Mouse (Mus musculus) T-helper 1 cell (primary cell): ENCODE measurements at regions not wholly inside any gene's neighbourhood (a gene's known extent, or its start where the extent isn't known, plus 50 kb on each side); places are given as distances from the start of the nearest gene placed in this dataset.
"Not testable (repeated sequence)": the region's sequence is repeated elsewhere in the genome, so short reads cannot be mapped to it uniquely, and the experiment has no call there.

Source experiments
- in situ Hi-C: fragments of 300-600 bp; cut with MboI, MseI; formaldehyde crosslinking; loops from one replicate; pipeline ENCODE4 v1.15.1; 2025; ENCODE audit warnings: high pct_unique_total_duplicates

DNA sequence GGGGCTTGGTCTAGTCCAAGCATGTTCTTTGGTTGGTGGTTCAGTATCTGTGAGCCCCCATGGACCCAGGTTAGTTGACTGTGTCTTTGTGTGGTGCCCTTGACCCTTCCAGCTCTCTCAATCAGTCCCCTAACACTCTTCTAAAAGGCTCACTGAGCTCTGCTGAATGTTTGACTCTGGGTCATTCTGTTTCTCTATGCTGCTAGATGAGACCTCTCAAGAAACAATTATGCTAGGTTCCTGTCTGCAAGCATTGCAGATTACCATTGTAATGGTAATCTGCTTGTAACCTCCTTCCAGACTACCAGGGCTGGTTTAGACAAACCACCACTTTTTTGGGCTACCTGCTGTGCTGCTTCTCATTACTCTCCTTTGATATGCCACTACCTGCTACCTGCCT lies 2863.9 kb downstream of the Gm37988 start:
- in situ Hi-C loops: no loop called here

DNA sequence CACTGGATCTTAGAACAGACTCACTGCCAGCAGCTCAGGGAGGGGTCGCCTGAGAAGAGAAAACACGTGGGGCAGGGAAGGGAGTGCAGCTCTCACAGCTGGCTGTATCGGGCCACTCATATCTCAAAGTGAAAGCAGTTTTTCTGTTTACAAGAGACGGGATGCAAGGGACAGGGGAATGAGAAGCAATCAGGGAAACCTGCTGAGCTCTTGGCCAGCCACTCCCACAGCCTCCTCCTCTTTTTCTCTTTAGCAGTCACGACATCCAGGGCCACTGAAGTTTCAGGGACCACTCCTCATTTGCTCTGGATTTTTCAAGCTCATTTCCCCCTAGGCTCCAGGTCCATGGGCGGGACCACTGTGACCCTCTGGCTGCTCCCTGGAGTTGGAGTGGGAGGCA lies 2901.5 kb downstream of the Gm37988 start:
- in situ Hi-C loops: not testable (repeated sequence)

DNA sequence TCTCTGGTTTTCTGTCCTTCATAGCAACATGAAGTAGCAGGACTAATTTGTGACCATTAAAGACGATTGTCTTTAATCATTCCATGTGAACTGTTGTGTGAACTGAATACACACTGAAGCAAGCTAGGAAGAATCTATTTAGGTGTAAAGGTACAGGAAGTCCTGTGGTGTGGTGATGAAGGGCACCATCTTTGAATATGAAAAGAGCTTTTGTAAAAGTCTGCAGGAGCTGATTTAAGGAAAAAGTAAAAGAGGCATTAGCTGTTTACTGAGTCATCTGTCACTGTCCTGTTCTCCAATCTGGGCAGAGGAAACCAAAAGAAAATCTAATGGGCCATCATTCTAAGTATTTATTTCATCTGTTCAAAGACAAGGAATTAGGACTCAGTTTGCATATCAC lies 2925.0 kb downstream of the Gm37988 start:
- in situ Hi-C loops: no loop called here

DNA sequence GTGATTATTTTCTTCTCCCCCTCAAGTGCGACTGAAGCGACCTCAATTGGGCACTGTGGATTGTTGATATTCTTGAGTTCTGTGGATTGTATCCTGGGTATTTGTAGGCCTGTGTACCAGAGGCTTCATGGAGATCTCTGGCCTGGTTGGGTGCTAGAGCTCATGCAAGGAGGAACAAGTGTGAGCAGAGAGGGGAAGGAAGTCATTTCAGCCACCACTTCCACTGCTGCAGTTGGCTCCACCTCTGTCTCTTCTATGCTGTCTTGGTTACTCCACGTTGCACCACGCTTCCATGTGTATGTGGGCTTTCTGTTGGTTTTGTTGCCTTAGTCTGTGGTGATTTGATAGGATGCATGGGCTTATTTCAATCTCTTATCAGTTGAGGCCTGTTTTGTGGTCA lies 2929.6 kb downstream of the Gm37988 start:
- in situ Hi-C loops: no loop called here

DNA sequence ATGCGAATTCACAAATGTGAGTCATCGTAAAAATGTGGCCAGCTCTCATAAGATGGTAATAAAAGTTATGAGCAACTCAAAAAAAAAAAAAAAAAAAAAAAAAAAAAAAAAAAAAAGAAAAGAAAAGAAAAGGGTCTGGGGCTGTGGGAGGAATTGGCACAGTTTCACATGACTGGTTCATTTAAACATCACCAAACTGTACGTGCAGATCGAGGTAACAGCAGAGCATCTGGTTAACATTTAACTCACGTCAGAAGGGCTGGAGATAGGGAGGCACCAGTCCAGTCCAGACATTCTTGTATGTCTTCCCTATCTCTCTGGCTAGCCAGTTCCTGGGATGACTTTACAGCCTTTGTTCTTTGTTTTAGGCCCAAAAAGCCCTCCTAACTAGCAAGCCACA lies 2938.2 kb downstream of the Gm37988 start:
- in situ Hi-C loops: no loop called here

DNA sequence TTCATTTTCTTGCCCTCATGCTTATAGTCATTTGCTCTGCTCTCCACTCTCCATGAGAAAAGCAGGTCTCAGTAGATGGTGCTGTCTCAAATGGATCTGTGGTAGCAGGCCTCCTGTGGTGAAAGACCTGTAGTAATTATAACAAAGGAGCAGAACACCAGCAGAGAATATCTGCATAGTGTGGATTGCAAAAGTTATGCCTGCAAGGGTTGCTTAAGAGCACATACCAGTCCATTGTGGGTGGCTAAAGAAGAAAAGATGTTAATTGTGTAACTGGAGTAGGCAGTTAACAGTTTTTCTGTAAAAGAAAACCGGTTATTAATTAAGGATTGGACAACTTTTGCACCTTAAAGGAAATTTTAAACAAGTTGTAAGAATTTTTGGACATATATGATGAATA lies 2969.0 kb downstream of the Gm37988 start:
- in situ Hi-C loops: loop anchor here (10.0 kb wide), 1 partner anchor 898 kb away; no protein-coding TSS in a partner anchor

DNA sequence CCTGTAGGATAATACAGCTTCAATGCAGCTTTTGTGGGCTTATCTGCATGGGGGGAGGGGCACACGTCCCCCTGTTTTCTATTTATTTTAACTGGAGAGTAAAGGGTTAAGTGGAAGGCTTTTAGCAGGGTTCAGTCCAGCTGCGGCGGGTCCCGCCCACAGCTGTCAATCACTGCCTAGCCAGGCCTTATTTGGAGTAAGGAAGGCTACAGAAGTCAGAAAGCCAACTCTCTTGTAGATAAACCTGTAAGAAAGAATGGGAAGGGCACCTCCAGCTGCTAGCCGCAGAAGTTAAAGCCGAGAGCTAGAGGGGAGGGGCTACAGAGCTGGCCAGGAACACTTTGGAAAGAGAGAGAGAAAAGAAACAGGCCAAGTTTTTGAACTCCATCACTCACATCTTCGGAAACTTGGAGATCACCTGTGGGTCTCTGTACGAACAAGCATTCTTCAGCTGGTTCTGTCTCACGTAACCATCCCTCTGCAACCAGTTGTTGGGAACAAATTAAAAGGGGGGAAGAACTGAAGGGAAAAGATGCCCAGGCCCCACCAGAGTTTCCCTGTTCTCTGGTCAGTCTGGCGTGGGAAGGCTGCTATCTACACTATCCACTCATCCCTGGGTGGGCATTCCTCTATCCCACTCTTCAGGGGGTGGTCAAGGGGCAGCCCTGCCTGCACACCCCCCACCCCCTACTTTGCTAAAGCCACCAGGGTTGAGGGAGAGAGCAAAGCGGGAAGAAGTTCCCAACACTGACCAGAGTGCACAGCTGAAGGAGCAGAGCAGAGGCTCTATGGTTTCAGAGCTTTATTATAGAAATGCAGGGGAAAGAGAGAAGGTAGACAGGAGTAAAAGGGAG lies 2969.7 kb downstream of the Gm37988 start:
- in situ Hi-C loops: loop anchor here (10.0 kb wide), 1 partner anchor 897 kb away; no protein-coding TSS in a partner anchor

DNA sequence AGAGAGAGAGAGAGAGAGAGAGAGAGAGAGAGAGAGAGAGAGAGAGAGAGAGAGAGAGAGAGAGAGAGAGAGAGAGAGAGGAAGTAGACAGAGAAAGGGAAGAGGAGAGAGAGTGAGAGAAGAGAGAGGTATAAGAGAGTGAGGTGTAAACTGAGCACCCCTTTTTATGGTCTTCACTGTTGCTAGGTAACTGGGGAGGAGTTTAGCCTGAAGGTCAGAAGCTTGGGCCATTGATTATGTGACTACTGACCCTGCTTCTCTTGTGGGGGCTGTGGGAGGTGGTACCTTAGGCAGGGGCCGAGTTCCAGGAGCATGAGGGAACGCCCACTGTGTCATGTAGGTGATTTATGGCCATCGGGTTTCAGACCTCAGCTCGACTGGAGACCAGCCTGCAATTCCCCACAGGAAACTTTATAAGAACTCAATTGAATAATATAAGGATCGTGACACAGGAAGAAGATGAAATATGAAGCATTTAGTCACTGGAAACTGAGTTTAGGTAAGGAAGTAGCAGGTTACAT lies 2970.4 kb downstream of the Gm37988 start:
- in situ Hi-C loops: loop anchor here (10.0 kb wide), 1 partner anchor 897 kb away; no protein-coding TSS in a partner anchor

DNA sequence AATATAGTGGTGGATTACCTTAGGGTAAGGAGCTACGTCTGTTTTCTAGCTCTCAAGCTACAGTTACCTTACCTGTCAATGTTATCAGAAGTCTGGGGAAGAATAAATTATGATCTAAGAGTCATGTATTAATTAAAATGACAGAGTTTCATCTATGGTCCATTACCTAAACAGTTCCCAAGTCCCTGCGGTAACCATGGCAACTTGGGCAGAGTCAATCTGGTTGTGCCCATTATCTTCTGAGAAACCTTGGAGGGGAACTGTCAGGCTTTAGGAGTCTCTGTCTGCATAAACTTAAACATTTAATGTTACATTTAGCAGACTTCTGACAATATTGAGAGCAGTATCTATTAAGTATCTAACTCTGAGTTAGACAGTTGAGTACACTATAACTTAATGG lies 2971.0 kb downstream of the Gm37988 start:
- in situ Hi-C loops: loop anchor here (10.0 kb wide), 1 partner anchor 896 kb away; no protein-coding TSS in a partner anchor

DNA sequence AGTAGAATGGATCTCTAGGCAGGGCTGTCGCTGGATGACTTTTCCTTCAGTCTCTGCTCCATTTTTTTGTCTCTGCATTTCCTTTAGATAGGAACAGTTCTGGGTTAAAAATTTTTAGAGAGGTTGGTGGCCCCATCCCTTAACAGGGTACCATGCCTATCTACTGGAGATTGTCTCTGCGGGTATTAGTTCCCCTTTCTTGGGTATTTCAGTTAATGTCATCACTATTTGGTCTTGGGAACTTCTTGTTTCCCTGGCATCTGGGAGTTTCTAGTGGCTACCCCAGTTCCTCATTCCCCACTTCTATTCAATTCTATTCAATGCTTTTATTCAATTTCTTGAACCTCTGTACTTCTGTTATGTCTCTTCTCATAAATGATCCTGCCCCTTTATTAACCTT lies 3016.3 kb downstream of the Gm37988 start:
- in situ Hi-C loops: no loop called here
